Mouse (Mus musculus) liver, embryonic 11.5 days (tissue): Measurements from ENCODE around the gene Sult6b1. TPM values are rescaled to one million over a fixed set of nuclear protein-coding genes. Genes with fewer than 3 reads are reported as not detected.

Source experiments
- ATAC-seq: fragments of 200-750 bp; cut with Nextera tagmentation; replicated peaks from 2 replicates; pipeline ENCODE4 v1.8.0; 2017; ENCODE audit warnings: moderate number of reproducible peaks, mild to moderate bottlenecking, moderate TSS enrichment, moderate library complexity; ENCODE audit not compliant: low FRiP score
- DNase-seq: peaks from one replicate; pipeline ENCODE4 v3.0.0-alpha.2; 2017; ENCODE audit warnings: low spot score
- H3K27ac ChIP-seq: fragments of 300-500 bp; sonication (generic); 2 replicates; pipeline ENCODE4 v1.5.1; 2014; ENCODE audit warnings: mild to moderate bottlenecking, low read depth, low read length, control low read depth
- H3K27me3 ChIP-seq: fragments of 300-500 bp; sonication (generic); replicated peaks from 2 replicates; pipeline ENCODE4 v1.6.1; 2014; ENCODE audit warnings: low read length, mixed read lengths; ENCODE audit not compliant: control insufficient read depth, insufficient read depth
- H3K36me3 ChIP-seq: fragments of 300-500 bp; sonication (generic); 2 replicates; pipeline ENCODE4 v1.6.1; 2014; ENCODE audit warnings: mild to moderate bottlenecking, low read length, moderate library complexity, mixed read lengths; ENCODE audit not compliant: control insufficient read depth, insufficient read depth
- H3K4me1 ChIP-seq: fragments of 300-500 bp; sonication (generic); replicated peaks from 2 replicates; pipeline ENCODE4 v1.6.1; 2014; ENCODE audit warnings: low read length, mixed read lengths; ENCODE audit not compliant: control insufficient read depth, insufficient read depth
- H3K4me2 ChIP-seq: fragments of 300-500 bp; sonication (generic); 2 replicates; pipeline ENCODE4 v1.6.1; 2014; ENCODE audit warnings: mild to moderate bottlenecking, control low read depth, moderate library complexity
- H3K4me3 ChIP-seq: fragments of 300-500 bp; sonication (generic); 2 replicates; pipeline ENCODE4 v1.5.1; 2014; ENCODE audit warnings: low read depth, low read length, control low read depth
- H3K9ac ChIP-seq: fragments of 300-500 bp; sonication (generic); 2 replicates; pipeline ENCODE4 v1.6.1; 2014; ENCODE audit warnings: low read depth, low read length, control low read depth
- H3K9me3 ChIP-seq: fragments of 300-500 bp; sonication (generic); 2 replicates; pipeline ENCODE4 v1.6.1; 2016; ENCODE audit warnings: low read length, inconsistent platforms, mixed read lengths; ENCODE audit not compliant: control insufficient read depth
- WGBS: fragments of 180-500 bp; shearing (Covaris S2); extraction: QIAGEN DNeasy Blood & Tissue Kit; methylation state at CpG from one replicate; pipeline ENCODE4 v1.1.7; 2014; 5-methylcytosine and 5-hydroxymethylcytosine counted together
- polyA plus RNA-seq: library from polyadenylated mRNA; unstranded; fragments of >200 nt; fragmentation: Nextera tagmentation; extraction: Ambion mirVana; gene quantifications from 2 replicates; pipeline ENCODE4 v1.2.1, GENCODE M21; 2014

Sult6b1 gene
- 0.14 TPM in 1 of 2 replicates, not detected in the other for polyA plus RNA-seq

GRCm38 (mm10) chr17:78906892-78907291 is at the start of gene Sult6b1:
TSS of gene Sult6b1 (minus strand) at chr17:78906992.
- Histone ChIP-seq H3K36me3 (no peaks in the 10 kb centered on the region), H3K27me3 (no peaks in the 10 kb centered on the region), H3K9me3 (no peaks in the 10 kb centered on the region), H3K4me2 (no peak within 1 kb of the TSS), H3K4me3 (no peak within 1 kb of the TSS), H3K9ac (no peak within 1 kb of the TSS), H3K4me1 (no peaks in the 10 kb centered on the region), H3K27ac (no peak within 1 kb of the TSS)
- ATAC-seq (no peak), DNase-seq (no peak)
- WGBS, result 81% methylated on average over 5 of the region's 5 CpGs

- ATAC-seq (no peak), DNase-seq (no peak)
- H3K4me1 ChIP-seq, result no peaks in the 10 kb centered on the region
- 81% methylated on average over 8 of the region's 8 CpGs for WGBS
- H3K27ac ChIP-seq, result no peak overlapping the region
- H3K9me3 ChIP-seq, result no peaks in the 10 kb centered on the region
- H3K27me3 ChIP-seq, result no peaks in the 10 kb centered on the region
- H3K9ac ChIP-seq, result no peak overlapping the region
- H3K36me3 ChIP-seq, result peaks cover 10% of the 10 kb centered on the region; the same call in 1 of the 2 replicates
- H3K4me3 ChIP-seq, result no peak overlapping the region
- H3K4me2 ChIP-seq, result no peak overlapping the region
These were observed 46.4 kb upstream of the Sult6b1 start for GRCm38 (mm10) chr17:78953240-78953639.

GRCm38 (mm10) chr17:78952070-78952469 is 45.3 kb upstream of the Sult6b1 start:
- H3K4me1 ChIP-seq, result no peaks in the 10 kb centered on the region
- no peak overlapping the region for H3K27ac ChIP-seq
- no peaks in the 10 kb centered on the region for H3K27me3 ChIP-seq
- H3K4me3 ChIP-seq, result no peak overlapping the region
- H3K36me3 ChIP-seq, result peaks cover 10% of the 10 kb centered on the region; the same call in 1 of the 2 replicates
- DNase-seq (no peak), ATAC-seq (no peak)
- 86% methylated on average over 5 of the region's 5 CpGs for WGBS
- H3K4me2 ChIP-seq, result no peak overlapping the region
- no peak overlapping the region for H3K9ac ChIP-seq
- no peaks in the 10 kb centered on the region for H3K9me3 ChIP-seq

GRCm38 (mm10) chr17:78951225-78951624 is 44.4 kb upstream of the Sult6b1 start:
- Histone ChIP-seq H3K9me3 (no peaks in the 10 kb centered on the region), H3K36me3 (peaks cover 8% of the 10 kb centered on the region; the same call in 1 of the 2 replicates), H3K4me1 (no peaks in the 10 kb centered on the region), H3K4me3 (no peak overlapping the region), H3K27ac (no peak overlapping the region), H3K4me2 (no peak overlapping the region), H3K27me3 (no peaks in the 10 kb centered on the region), H3K9ac (no peak overlapping the region)
- ATAC-seq (no peak), DNase-seq (no peak)
- WGBS, result 88% methylated on average over 5 of the region's 5 CpGs

GRCm38 (mm10) chr17:78942579-78942978 is 35.8 kb upstream of the Sult6b1 start:
- Histone ChIP-seq H3K4me2 (no peak overlapping the region), H3K4me3 (no peak overlapping the region), H3K9ac (no peak overlapping the region), H3K27me3 (no peaks in the 10 kb centered on the region), H3K9me3 (no peaks in the 10 kb centered on the region), H3K4me1 (no peaks in the 10 kb centered on the region), H3K27ac (no peak overlapping the region), H3K36me3 (peaks cover 13% of the 10 kb centered on the region; the same call in 1 of the 2 replicates)
- WGBS, result 72% methylated on average over 11 of the region's 11 CpGs
- ATAC-seq, result no peak
- no peak for DNase-seq

GRCm38 (mm10) chr17:78938927-78939326 is 32.1 kb upstream of the Sult6b1 start:
- no peak for ATAC-seq
- peaks cover 24% of the 10 kb centered on the region for H3K36me3 ChIP-seq
- no peak overlapping the region for H3K27ac ChIP-seq
- H3K27me3 ChIP-seq, result no peaks in the 10 kb centered on the region
- no peak overlapping the region for H3K4me3 ChIP-seq
- peaks cover 8% of the 10 kb centered on the region; the same call in 1 of the 2 replicates for H3K4me1 ChIP-seq
- no peak for DNase-seq
- H3K9me3 ChIP-seq, result no peaks in the 10 kb centered on the region
- no peak overlapping the region for H3K4me2 ChIP-seq
- H3K9ac ChIP-seq, result no peak overlapping the region
- WGBS, result 80% methylated on average over 4 of the region's 4 CpGs

- Histone ChIP-seq H3K27ac (peak overlapping the region; percentile 13; the same call in 1 of the 2 replicates), H3K9me3 (no peaks in the 10 kb centered on the region), H3K36me3 (peaks cover 33% of the 10 kb centered on the region), H3K4me1 (peaks cover 12% of the 10 kb centered on the region), H3K4me3 (peak overlapping the region; percentile 90), H3K4me2 (peak overlapping the region; percentile 93), H3K9ac (peak overlapping the region; percentile 82), H3K27me3 (no peaks in the 10 kb centered on the region)
- DNase-seq (no peak), ATAC-seq (peak; percentile 35)
- WGBS, result 8% methylated on average over 26 of the region's 26 CpGs
These were observed 30.5 kb upstream of the Sult6b1 start for GRCm38 (mm10) chr17:78937229-78937853.

GRCm38 (mm10) chr17:78936466-78937228 is 29.9 kb upstream of the Sult6b1 start, which contains the start of the genes Cebpz and Ndufaf7:
TSS of gene Cebpz (minus strand) at chr17:78937066.
TSS of gene Ndufaf7 (plus strand) at chr17:78937136.
- ATAC-seq, result peak; percentile 99
- WGBS, result under 1% methylated on average over 45 of the region's 45 CpGs
- H3K9me3 ChIP-seq, result no peaks in the 10 kb centered on the region
- H3K9ac ChIP-seq, result peak within 1 kb of the TSS; percentile 82
- no peaks in the 10 kb centered on the region for H3K27me3 ChIP-seq
- peak within 1 kb of the TSS; percentile 90 for H3K4me3 ChIP-seq
- H3K4me1 ChIP-seq, result peaks cover 12% of the 10 kb centered on the region
- DNase-seq, result peak; percentile 96
- H3K36me3 ChIP-seq, result peaks cover 34% of the 10 kb centered on the region
- H3K27ac ChIP-seq, result peak within 1 kb of the TSS; percentile 13; the same call in 1 of the 2 replicates
- peak within 1 kb of the TSS; percentile 93 for H3K4me2 ChIP-seq
